Mouse (Mus musculus) layer of hippocampus, adult 9-10 months (tissue): ENCODE data around the gene Ctf2.
"Not testable (repeated sequence)": the region's sequence is repeated elsewhere in the genome, so short reads cannot be mapped to it uniquely, and the experiment has no call there.

Experiments
- DNase-seq: peaks from one replicate; pipeline ENCODE4 v3.0.0; 2022; ENCODE audit warnings: low spot score

Gene Ctf2

GRCm38 (mm10) chr7:127732066-127732465 lies at the start of gene Ctf2:
Gene Ctf2, minus strand, starts transcription at chr7:127732166.
- not testable (repeated sequence) for DNase-seq

DNA sequence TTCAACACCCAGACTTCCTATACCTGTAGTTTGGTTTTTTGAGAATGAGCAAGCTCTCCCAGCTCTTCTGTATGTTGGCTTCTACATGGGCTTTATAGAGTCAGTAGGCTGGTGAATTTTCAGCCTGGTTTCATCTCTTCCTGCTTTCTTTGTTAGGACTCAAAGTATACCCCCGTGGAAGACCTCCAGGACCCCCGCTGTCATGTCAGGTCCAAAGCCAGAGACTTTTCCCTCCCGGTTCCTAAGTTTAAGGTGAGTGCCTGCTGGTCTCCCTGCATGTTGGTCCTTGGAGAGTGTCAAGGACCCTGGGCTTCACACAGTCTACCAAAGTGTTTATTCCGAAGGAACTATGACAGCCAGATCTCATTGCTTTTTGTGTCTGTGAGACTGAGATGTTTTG lies 46.4 kb upstream of the Ctf2 start:
- no peak for DNase-seq

GRCm38 (mm10) chr7:127777474-127778266 lies 45.7 kb upstream of the Ctf2 start:
- DNase-seq, result no peak

DNA sequence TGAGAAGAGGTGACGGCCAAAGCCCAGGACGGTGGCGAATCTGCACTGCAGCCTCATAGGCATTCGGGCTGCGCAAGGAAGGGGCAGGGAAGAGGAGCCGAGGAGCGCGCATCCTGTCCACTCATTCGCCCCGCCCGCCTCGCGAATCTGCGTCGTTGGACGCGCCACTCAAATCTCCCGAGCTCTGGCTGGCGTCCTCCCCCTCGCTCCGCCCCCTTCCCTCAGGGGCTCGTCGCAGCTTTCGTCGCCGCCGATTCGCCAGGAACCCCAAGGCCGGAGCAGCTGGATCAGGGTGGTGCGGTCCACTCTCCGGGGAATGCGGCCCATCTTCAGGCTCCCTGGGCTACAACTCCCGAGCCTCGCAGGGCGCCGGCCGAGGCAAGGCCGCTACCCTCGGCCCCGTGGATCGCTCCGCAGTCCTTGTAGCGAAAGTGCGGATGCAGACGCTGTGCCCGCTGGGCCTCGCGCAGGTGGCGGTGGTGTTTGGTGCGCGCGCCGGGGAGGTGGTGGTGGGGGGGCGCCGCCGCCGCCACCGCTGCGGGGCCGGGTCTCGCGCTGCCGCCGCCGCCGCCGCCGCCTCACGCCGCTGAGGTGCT lies 45.0 kb upstream of the Ctf2 start:
- peak; percentile 85 for DNase-seq

DNA sequence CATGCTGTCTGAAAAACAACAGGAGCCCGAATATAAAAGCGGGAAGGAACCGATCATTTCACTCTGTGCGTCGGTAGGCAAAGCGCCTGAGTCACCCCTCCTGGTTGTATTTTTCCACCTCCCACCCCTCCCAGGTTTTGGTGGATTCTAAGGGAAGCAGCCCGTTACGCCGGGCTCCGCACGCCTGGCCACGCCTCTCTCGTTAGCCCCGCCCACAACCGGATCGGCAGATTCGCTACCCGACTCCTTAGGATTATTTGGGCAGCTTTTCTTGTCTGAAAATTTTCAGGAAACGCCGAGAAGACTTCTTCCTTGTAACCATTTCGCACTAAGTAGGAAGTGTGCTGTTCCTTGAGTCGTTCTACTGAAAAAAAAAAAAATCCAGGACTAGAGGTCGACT lies 44.5 kb upstream of the Ctf2 start, which contains the start of gene Setd1a:
Gene Setd1a, plus strand, starts transcription at position 245 of the 400 bp plus-strand sequence.
- peak; percentile 65 for DNase-seq

DNA sequence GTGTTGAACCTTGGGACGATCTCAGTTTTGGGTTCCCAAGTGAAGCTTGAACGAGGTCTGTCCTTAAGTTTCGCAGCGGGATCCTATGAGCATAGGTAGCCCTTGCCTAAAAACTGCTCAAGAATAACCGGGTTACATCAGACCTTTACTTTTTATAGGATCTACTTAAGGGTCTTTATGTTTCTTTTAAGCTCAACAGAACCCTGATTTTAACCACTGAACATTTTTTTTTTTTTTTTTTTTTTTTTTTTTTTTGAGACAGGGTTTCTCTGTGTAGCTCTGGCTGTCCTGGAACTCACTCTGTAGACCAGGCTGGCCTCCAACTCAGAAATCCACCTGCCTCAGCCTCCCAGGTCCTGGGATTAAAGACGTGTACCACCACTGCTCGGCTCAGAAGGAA lies 43.9 kb upstream of the Ctf2 start:
- not testable (repeated sequence) for DNase-seq

- no peak for DNase-seq
Measured at GRCm38 (mm10) chr7:127773664-127774384, 41.9 kb upstream of the Ctf2 start.

DNA sequence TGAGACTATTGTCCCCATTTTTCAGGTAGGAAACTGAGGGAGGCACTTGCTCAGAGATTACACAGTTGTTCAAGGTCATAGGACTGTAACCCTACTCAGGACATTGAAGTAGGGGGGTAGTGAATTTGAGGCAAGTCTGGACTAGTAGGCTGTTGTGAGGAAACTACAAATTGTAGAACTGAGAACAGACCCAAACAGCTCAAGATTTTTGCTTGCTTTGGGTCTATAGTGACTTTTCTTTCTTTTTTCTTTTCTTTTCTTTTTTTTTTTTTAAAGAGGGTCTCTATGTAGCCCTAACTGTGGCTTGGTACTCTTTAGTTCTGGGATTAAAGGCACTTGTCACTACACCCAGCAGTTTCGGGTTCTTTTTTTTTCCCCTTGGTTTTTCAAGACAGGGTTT lies 40.6 kb upstream of the Ctf2 start:
- no peak for DNase-seq

- no peak for DNase-seq
Measured at GRCm38 (mm10) chr7:127772080-127772479, 40.1 kb upstream of the Ctf2 start.

GRCm38 (mm10) chr7:127771262-127771661 lies 39.3 kb upstream of the Ctf2 start:
- DNase-seq, result no peak

- DNase-seq, result no peak
Measured at GRCm38 (mm10) chr7:127770039-127770905, 38.3 kb upstream of the Ctf2 start.

DNA sequence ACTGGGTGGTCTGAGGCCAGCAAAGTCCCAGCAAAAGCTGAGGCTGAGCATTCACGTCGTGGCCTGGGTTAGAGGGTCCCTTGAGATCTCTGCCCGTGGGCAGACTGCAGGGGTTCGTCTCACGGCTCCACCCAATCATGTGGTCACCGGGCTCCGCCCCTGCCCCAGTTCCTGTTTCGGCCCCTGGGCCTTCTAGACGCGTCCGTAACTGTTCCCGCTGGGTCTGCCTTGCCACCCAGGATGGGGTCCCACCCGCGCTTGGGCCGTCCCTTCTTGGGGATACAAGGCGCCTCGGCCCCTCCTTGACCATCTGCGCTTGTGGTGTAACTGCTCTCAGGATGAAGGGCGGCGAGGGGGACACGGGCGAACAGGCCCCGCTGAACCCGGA lies 37.7 kb upstream of the Ctf2 start, which contains the start of gene Orai3:
Gene Orai3, plus strand, starts transcription at position 165 of the 388 bp plus-strand sequence.
- peak; percentile 63 for DNase-seq

GRCm38 (mm10) chr7:127768997-127769593 lies 37.1 kb upstream of the Ctf2 start:
- peak; percentile 97 for DNase-seq

DNA sequence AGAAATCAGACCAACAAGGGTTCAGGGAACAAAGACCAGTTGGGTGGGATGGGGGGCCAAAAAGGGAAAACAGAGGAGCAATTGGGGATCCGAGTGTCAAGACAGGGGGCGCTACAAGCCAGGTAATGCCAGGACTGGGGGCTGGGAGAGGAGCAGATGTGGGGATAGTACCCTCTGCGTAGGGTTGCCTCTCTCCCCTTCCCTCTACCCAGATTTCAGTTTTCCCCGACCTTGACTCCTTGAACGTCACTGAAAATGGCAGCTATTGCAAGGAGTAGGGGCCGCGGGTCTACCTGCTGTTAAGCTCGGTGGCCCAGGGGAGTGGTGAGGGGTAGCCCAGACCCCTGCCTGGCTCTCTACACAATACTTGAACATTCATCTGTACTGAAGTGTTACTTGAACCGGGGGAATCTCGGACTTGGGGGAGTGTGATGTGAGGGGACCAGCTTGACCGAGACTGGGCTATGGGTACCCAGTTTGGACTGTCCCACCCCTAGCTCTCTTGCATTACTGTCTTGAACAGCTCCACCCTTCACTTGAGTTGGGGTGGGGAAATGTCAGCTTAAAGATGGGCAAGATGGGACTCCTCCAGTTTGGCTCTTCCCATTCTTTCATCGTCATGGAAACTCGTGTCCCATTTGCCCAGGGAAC lies 36.5 kb upstream of the Ctf2 start:
- no peak for DNase-seq

- no peak for DNase-seq
Measured at GRCm38 (mm10) chr7:127767671-127768345, 35.8 kb upstream of the Ctf2 start.

DNA sequence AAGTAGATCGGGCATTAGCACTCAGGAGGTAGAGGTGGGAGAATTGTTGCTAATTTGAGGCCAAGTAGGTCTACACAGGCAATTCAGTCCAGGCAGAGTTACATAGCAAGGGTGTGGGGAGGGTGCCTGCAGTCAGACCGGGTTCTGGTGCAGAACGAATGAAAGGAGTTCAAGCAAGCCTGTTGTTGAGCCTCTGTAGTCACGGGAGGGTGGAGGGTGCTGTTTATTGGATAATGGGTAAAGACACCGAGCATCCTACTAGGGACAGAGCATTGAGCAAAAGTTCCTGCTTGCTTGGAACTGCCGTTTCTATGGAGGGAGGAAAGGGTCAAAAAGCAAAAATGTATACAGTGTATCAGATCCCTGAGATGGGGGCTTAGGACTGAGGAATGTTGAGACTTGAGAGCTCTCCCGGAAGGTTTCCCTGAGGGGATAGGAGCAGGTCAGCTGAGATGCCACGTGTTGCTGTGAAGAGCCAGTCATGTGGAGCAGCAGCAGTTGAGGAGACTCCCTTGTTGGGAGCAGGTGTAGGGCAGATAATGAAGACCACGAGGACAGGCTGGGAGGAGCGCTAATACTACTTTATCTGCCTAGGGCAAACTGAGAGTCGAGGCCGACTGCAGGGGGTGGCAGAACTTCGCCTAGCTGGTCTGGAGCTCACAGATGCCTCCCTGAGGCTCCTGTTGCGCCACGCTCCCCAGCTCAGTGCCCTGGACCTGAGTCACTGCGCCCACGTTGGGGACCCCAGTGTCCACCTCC lies 35.1 kb upstream of the Ctf2 start:
- DNase-seq, result no peak

- DNase-seq, result no peak
Measured at GRCm38 (mm10) chr7:127765756-127766155, 33.8 kb upstream of the Ctf2 start.

- DNase-seq, result no peak
Measured at GRCm38 (mm10) chr7:127763642-127764041, 31.7 kb upstream of the Ctf2 start.

- DNase-seq, result no peak
Measured at GRCm38 (mm10) chr7:127761026-127761425, 29.1 kb upstream of the Ctf2 start.

GRCm38 (mm10) chr7:127760478-127760877 lies 28.5 kb upstream of the Ctf2 start:
- no peak for DNase-seq
